Mouse (Mus musculus): ENCODE results near the gene Pigk.

Pigk gene

GRCm38 (mm10) chr3:152990787-152991186 is 276.9 kb downstream of the Pigk start:
- no peak for DNase-seq (ENCODE audit: low spot score)

- DNase-seq (ENCODE audit: low spot score), result no peak
These were observed 279.7 kb downstream of the Pigk start for GRCm38 (mm10) chr3:152993608-152994007.

GRCm38 (mm10) chr3:152998106-152998505 is 284.2 kb downstream of the Pigk start:
- no peak for DNase-seq (ENCODE audit: low spot score)

- no peak for DNase-seq (ENCODE audit: low spot score)
These were observed 285.0 kb downstream of the Pigk start for GRCm38 (mm10) chr3:152998901-152999300.

GRCm38 (mm10) chr3:153006893-153007292 is 293.0 kb downstream of the Pigk start:
- DNase-seq (ENCODE audit: low spot score), result no peak

GRCm38 (mm10) chr3:153016355-153016754 is 302.5 kb downstream of the Pigk start:
- DNase-seq (ENCODE audit: low spot score), result no peak

GRCm38 (mm10) chr3:153018051-153018450 is 304.2 kb downstream of the Pigk start:
- DNase-seq (ENCODE audit: low spot score), result no peak

- no peak for DNase-seq (ENCODE audit: low spot score)
These were observed 310.1 kb downstream of the Pigk start for GRCm38 (mm10) chr3:153024016-153024415.
